Mouse (Mus musculus) stomach, embryonic 16.5 days (tissue): ENCODE data around the gene Mta2. TPM values are rescaled to one million over a fixed set of nuclear protein-coding genes. Genes with fewer than 3 reads are reported as not detected.
"Not testable (repeated sequence)": the region's sequence is repeated elsewhere in the genome, so short reads cannot be mapped to it uniquely, and the experiment has no call there.

Experiments used
- ATAC-seq: fragments of 200-750 bp; cut with Nextera tagmentation; 2 replicates; pipeline ENCODE4 v1.8.0; 2017; ENCODE audit warnings: moderate number of reproducible peaks, moderate TSS enrichment; ENCODE audit not compliant: insufficient read depth, low FRiP score
- H3K27ac ChIP-seq: fragments of 300-500 bp; sonication (generic); 2 replicates; pipeline ENCODE4 v1.5.1; 2014; ENCODE audit warnings: low read length
- H3K27me3 ChIP-seq: fragments of 300-500 bp; sonication (generic); 2 replicates; pipeline ENCODE4 v1.6.1; 2014; ENCODE audit warnings: low read length, control low read depth, mixed read lengths; ENCODE audit not compliant: control insufficient read depth, insufficient read depth
- H3K36me3 ChIP-seq: fragments of 300-500 bp; sonication (generic); 2 replicates; pipeline ENCODE4 v1.6.1; 2014; ENCODE audit warnings: low read length; ENCODE audit not compliant: control insufficient read depth, insufficient read depth
- H3K4me1 ChIP-seq: fragments of 300-500 bp; sonication (generic); 2 replicates; pipeline ENCODE4 v1.6.1; 2014; ENCODE audit warnings: low read length, control low read depth, mixed read lengths; ENCODE audit not compliant: control insufficient read depth, insufficient read depth
- H3K4me2 ChIP-seq: fragments of 300-500 bp; sonication (generic); 2 replicates; pipeline ENCODE4 v1.6.1; 2014; ENCODE audit warnings: low read depth, low read length, mixed read lengths
- H3K4me3 ChIP-seq: fragments of 300-500 bp; sonication (generic); replicated peaks from 2 replicates; pipeline ENCODE4 v1.5.1; 2014; ENCODE audit warnings: mild to moderate bottlenecking, low read length
- H3K9ac ChIP-seq: fragments of 300-500 bp; sonication (generic); 2 replicates; pipeline ENCODE4 v1.6.1; 2014; ENCODE audit warnings: low read length
- H3K9me3 ChIP-seq: fragments of 300-500 bp; sonication (generic); replicated peaks from 2 replicates; pipeline ENCODE4 v1.6.1; 2016; ENCODE audit warnings: low read length, control low read depth; ENCODE audit not compliant: control insufficient read depth
- WGBS: fragments of 180-500 bp; shearing (Covaris S2); extraction: QIAGEN DNeasy Blood & Tissue Kit; methylation state at CpG from one replicate; pipeline ENCODE4 v1.1.7; 2014; 5-methylcytosine and 5-hydroxymethylcytosine counted together
- polyA plus RNA-seq: library from polyadenylated mRNA; unstranded; fragments of >200 nt; fragmentation: Nextera tagmentation; extraction: Ambion mirVana; gene quantifications from 2 replicates; pipeline ENCODE4 v1.2.1, GENCODE M21; 2015

The Mta2 gene
- polyA plus RNA-seq, 1 experiment from 2014 or later: 149 TPM

DNA sequence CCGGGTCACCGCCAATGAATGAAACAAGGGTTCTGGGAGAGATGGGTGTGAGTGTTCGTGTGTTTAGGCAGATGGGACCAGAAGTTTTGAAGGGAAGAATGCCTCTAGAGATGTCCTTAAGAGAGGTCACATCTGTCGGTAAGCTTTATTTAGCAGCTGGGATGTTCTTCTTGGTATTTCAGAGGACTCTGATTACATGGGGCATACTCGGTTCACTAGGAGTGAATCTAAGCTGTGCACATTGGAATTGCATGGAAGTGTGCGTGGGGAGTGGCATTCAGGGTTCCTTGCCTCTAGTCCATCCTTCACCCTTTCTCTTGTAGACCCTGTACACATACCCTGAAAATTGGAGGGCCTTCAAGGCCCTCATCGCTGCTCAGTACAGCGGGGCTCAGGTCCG lies 26.2 kb downstream of the Mta2 start:
- Histone ChIP-seq H3K4me1 (peaks cover 13% of the 10 kb centered on the region), H3K9ac (peak overlapping the region; percentile 83), H3K9me3 (no peaks in the 10 kb centered on the region), H3K27me3 (no peaks in the 10 kb centered on the region), H3K27ac (0 out of 2 replicates have a peak overlapping the region, but pooled peaks have one; percentile 9), H3K4me2 (peak overlapping the region; percentile 60), H3K4me3 (peak overlapping the region; percentile 73), H3K36me3 (peaks cover 33% of the 10 kb centered on the region)
- ATAC-seq: no peak
- WGBS: 7% methylated on average over 9 of the region's 9 CpGs

DNA sequence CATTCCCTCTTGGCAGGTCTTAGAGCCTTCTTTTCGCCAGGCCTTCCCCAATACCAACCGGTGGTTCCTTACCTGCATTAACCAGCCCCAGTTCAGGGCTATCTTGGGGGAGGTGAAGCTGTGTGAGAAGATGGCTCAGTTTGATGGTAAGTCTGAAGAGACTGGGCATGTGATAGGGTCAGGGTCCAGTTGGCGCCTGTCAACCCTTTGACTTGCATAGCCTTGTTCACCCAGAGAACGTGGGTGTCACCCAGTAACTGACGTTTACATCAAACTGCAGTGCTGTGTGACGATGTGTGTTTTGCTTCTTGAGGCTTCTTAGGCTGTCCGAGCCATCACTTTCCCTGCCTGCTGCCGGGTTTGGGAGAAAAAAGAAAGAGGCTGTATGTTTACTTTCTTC lies 30.8 kb downstream of the Mta2 start:
- 75% methylated on average over 8 of the region's 8 CpGs for WGBS
- Histone ChIP-seq H3K4me1 (peaks cover 10% of the 10 kb centered on the region; the same call in 1 of the 2 replicates), H3K36me3 (peaks cover 38% of the 10 kb centered on the region)

DNA sequence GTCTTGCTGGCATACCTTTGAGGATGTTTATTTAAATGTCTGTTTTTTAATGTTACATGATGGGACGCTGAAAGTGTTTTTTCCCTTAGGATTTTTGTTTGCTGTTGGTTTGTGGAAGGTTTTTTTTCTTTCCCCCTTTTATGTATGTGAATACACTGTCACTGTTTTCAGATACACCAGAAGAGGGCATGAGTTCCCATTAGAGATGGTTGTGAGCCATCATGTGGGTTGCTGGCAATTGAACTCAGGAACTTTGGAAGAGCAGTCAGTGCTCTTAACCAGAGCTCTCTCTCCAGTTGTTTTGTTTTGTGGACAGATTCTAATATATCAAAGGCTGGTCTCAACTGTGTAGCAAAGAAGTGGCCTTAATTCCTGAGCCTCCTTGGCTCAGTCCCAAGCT lies 33.0 kb downstream of the Mta2 start:
- Histone ChIP-seq H3K4me2 (no peak overlapping the region), H3K9ac (no peak overlapping the region), H3K36me3 (peaks cover 58% of the 10 kb centered on the region), H3K9me3 (no peaks in the 10 kb centered on the region), H3K4me3 (no peak overlapping the region), H3K4me1 (peaks cover 4% of the 10 kb centered on the region; the same call in 1 of the 2 replicates), H3K27me3 (no peaks in the 10 kb centered on the region), H3K27ac (no peak overlapping the region)
- ATAC-seq: no peak
- 87% methylated on average over 1 of the region's 1 CpGs for WGBS

More for the DNA sequence above, 30.8 kb downstream of the Mta2 start:
- not testable (repeated sequence) for ATAC-seq, H3K4me3 ChIP-seq, H3K9ac ChIP-seq, H3K4me2 ChIP-seq, H3K9me3 ChIP-seq, H3K27me3 ChIP-seq, H3K27ac ChIP-seq

DNA sequence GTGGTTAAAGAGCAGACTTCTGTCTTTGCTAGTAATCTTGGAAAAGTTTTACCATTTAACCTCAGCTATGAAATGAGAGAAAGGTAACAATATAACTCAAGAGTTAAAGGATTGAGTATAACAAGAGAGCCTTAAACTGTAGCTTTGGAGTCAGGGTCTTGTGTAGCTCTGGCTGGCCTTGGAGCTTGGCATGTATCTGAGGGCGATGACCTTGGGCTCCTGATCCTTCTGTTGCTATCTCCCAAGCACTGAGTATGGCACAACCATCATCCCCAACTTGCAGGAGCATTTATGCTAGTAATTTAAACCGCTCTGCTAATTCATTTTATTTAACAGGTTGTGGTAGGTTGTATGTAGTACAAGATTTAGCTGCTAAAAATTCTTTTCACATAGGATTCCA lies 33.8 kb downstream of the Mta2 start:
- H3K36me3 ChIP-seq: peaks cover 54% of the 10 kb centered on the region
- H3K27me3 ChIP-seq: no peaks in the 10 kb centered on the region
- no peaks in the 10 kb centered on the region for H3K9me3 ChIP-seq
- no peak overlapping the region for H3K4me3 ChIP-seq
- H3K9ac ChIP-seq: no peak overlapping the region
- H3K4me1 ChIP-seq: peaks cover 9% of the 10 kb centered on the region; the same call in 1 of the 2 replicates
- ATAC-seq: no peak
- no peak overlapping the region for H3K4me2 ChIP-seq
- 94% methylated on average over 2 of the region's 2 CpGs for WGBS
- no peak overlapping the region for H3K27ac ChIP-seq

DNA sequence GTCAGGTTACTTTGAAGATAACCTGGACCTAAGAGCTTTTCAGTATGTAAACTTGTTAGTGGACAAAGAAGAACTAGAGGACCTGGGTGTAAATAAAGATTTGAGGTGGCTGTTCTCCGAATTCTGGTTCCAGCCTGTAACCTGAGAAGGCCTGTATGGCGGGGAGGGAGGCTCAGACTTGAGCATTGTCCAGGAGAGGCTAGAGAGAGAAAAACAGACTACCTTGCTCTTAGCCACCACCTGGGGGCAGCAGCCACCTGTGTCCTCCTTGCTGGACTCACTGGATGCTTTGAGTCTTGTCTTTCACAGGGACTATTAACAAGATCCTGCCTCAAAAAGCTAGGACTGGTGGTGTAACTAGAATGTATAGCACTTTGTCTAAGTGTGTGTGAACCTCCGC lies 34.9 kb downstream of the Mta2 start:
- Histone ChIP-seq H3K36me3 (peaks cover 46% of the 10 kb centered on the region), H3K27ac (no peak overlapping the region), H3K9me3 (no peaks in the 10 kb centered on the region), H3K27me3 (no peaks in the 10 kb centered on the region), H3K9ac (no peak overlapping the region), H3K4me2 (no peak overlapping the region), H3K4me1 (peaks cover 13% of the 10 kb centered on the region; the same call in 1 of the 2 replicates), H3K4me3 (no peak overlapping the region)
- 43% methylated on average over 3 of the region's 3 CpGs for WGBS
- peak; percentile 78; the same call in 1 of the 2 replicates for ATAC-seq

DNA sequence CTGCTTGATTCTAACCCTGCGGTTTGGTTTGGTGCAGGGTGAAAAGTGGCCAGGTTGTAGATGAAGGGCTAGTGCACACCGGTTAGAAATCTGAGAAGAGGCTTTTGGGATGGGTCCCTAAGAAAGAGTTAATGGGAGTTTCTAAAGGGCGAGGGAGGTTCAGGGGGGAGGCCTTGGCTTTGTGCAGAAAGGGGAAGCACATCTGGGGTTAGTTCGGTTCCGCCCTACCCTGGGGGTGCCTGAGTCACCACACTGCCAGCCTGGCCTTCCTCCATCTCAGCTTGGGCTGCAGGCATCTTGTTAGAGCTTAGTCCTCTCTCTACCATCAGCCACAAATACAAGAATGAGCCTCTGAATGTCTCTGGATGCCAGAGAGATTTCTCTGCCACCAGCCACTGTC lies 39.1 kb downstream of the Mta2 start:
- no peaks in the 10 kb centered on the region for H3K27me3 ChIP-seq
- no peaks in the 10 kb centered on the region for H3K9me3 ChIP-seq
- H3K27ac ChIP-seq: peak overlapping the region; percentile 74
- no peak overlapping the region for H3K4me3 ChIP-seq
- peaks cover 25% of the 10 kb centered on the region for H3K36me3 ChIP-seq
- peaks cover 52% of the 10 kb centered on the region for H3K4me1 ChIP-seq
- H3K9ac ChIP-seq: no peak overlapping the region
- 48% methylated on average over 5 of the region's 5 CpGs for WGBS
- no peak for ATAC-seq
- H3K4me2 ChIP-seq: no peak overlapping the region

DNA sequence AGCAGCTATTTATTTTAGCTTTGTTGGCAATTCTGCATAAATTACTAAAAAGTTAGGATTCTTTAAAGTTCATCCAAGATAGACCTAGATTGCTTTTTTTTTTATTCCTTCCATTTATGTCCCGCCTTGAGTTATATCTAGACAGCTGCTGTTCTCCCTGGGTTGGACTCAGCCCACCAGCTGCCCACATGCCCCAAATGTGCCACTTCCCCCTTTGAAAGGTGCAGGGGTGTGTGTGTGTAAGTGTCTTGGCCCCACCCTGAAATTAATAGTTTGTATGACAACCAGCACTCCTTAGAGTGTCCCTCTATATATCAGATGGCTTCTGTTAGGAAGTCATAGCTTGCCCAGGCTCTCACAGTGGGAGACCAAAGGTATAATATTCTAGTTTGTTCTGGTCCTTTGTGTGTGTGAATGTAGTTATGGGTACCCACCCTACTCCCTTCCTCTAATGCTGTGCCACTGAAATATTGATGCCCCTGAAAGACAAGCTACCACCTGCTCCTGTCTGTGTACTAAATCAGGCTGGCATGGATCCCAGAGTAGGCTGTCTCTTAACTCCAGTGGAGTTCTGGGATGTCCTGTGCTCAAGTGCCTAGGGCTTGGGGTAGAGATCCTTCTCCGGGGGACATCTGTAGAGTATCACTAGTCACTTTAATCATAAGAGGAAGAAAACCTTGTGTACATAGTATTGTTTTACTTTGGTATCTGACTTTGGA lies 39.9 kb downstream of the Mta2 start:
- Histone ChIP-seq H3K4me1 (peaks cover 53% of the 10 kb centered on the region), H3K4me3 (no peak overlapping the region), H3K36me3 (peaks cover 25% of the 10 kb centered on the region), H3K4me2 (no peak overlapping the region), H3K27me3 (no peaks in the 10 kb centered on the region), H3K9me3 (no peaks in the 10 kb centered on the region), H3K27ac (peak overlapping the region; percentile 74), H3K9ac (no peak overlapping the region)
- ATAC-seq: no peak
- WGBS: 53% methylated on average over 2 of the region's 2 CpGs

DNA sequence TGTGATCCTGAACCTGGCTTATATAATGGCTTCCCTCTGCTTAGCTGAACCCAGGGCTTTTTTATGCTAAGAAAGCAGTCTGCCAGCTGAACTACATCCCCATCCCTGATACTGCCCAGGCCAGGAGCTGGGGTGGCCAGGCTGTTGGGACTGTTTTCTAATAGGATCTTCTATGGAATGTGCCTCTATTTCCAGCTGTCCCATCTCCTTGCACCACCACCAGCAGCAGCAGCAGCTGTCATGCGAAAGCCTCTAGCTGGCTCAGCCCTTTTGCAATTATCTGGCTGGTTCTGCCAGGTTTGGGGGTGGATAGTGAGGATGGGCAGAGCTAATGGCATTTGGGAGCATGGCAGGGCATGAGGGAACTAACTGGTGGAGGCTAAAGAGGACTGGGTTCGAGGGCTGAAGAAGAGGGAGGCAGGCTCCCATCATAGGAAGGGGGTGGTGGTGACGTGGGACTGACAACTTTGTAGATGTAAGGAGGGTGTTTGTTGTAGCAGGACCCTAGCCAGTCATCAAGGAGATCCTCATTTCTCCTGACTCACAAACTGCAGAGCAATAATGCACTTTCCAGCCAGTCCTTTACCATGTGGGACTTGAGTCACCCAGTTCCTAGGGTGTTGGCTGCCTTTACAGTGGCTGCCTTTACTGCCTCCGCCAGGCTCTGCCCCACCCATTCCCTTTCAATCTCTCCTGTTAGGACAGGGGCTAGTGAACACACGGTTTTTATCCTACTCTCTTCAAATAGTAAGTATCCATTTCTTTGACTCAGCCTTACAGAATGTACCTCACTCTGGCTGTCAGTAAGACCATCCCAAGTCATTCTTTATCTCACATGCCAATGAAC lies 40.9 kb downstream of the Mta2 start:
- Histone ChIP-seq H3K9ac (peak overlapping the region; percentile 45; the same call in 1 of the 2 replicates), H3K4me2 (no peak overlapping the region), H3K4me1 (peaks cover 54% of the 10 kb centered on the region), H3K9me3 (no peaks in the 10 kb centered on the region), H3K4me3 (no peak overlapping the region), H3K36me3 (peaks cover 23% of the 10 kb centered on the region), H3K27ac (peak overlapping the region; percentile 90), H3K27me3 (no peaks in the 10 kb centered on the region)
- WGBS: 33% methylated on average over 5 of the region's 5 CpGs
- peak; percentile 76 for ATAC-seq

DNA sequence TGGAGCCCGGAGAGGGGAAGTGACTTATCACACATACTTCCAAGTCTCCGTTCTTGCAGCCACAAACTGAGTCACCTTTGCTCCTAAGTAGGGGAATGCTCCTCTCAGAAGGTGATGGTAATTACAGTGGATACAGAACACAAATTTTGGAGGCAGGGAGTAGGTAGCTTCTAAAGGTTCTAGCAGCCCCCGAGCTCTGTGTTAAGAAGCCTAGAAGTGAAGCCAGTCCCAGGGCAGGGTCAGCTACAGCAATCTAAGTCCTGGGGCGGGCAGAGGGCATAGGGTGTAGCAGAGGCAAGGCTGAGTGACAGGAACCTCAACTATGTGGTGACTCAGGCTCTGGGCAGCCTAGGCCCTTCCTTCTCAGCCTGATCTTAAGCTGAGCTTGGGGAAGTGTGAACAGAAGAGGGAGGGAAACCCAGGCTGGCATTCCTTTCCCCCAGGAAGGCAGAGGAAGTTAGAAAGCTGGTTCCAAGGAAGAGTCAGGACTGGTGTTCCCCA lies 41.5 kb downstream of the Mta2 start:
- Histone ChIP-seq H3K4me1 (peaks cover 61% of the 10 kb centered on the region), H3K27me3 (no peaks in the 10 kb centered on the region), H3K4me3 (no peak overlapping the region), H3K4me2 (no peak overlapping the region; the same call in 1 of the 2 replicates), H3K9me3 (no peaks in the 10 kb centered on the region), H3K27ac (peak overlapping the region; percentile 90), H3K9ac (peak overlapping the region; percentile 52; the same call in 1 of the 2 replicates), H3K36me3 (peaks cover 16% of the 10 kb centered on the region)
- peak; percentile 83 for ATAC-seq
- 24% methylated on average over 4 of the region's 4 CpGs for WGBS
